Mouse (Mus musculus): ENCODE data around the gene Etfrf1. TPM values are rescaled to one million over a fixed set of nuclear protein-coding genes. Genes with fewer than 3 reads are reported as not detected.

Etfrf1 gene
- polyA plus RNA-seq, 1 experiment from 2014 or later, result 42.3 TPM

GRCm38 (mm10) chr6:145182044-145182443 is 28.9 kb upstream of the Etfrf1 start:
- no peak overlapping the region for H3K27ac ChIP-seq (ENCODE audit: low read depth)
- no peaks in the 10 kb centered on the region for H3K9me3 ChIP-seq (ENCODE audit: low read length)
- ATAC-seq, result no peak
- no peak overlapping the region for H3K4me3 ChIP-seq (ENCODE audit: low read depth, low read length)
- TF ChIP-seq CTCF (IDR thresholded peaks at IDR 0.05; ENCODE audit: low read depth) (no peak), EP300 (IDR thresholded peaks at IDR 0.05; ENCODE audit: low read depth) (no peak)
- DNase-seq, result no peak
- 58% methylated on average over 8 of the region's 8 CpGs for WGBS (ENCODE audit: insufficient replicate concordance)
- H3K36me3 ChIP-seq (replicated peaks; ENCODE audit: insufficient read depth, low read length), result no peaks in the 10 kb centered on the region
- no peak overlapping the region for H3K9ac ChIP-seq (replicated peaks)
- H3K27me3 ChIP-seq (ENCODE audit: insufficient read depth, low read length), result no peaks in the 10 kb centered on the region
- H3K4me1 ChIP-seq (ENCODE audit: insufficient read depth), result no peaks in the 10 kb centered on the region; the same call in 1 of the 2 replicates
- H3K4me2 ChIP-seq (ENCODE audit: low read depth, low read length), result no peak overlapping the region

- TF ChIP-seq CTCF (IDR thresholded peaks at IDR 0.05; ENCODE audit: low read depth) (no peak), EP300 (IDR thresholded peaks at IDR 0.05; ENCODE audit: low read depth) (no peak)
- no peak for DNase-seq
Measured at GRCm38 (mm10) chr6:145186096-145186495, 24.8 kb upstream of the Etfrf1 start.

GRCm38 (mm10) chr6:145187093-145188088 is 23.5 kb upstream of the Etfrf1 start:
- no peaks in the 10 kb centered on the region for H3K9me3 ChIP-seq (ENCODE audit: low read length)
- ATAC-seq, result peak; percentile 50
- WGBS (ENCODE audit: insufficient replicate concordance), result 49% methylated on average over 27 of the region's 27 CpGs
- no peaks in the 10 kb centered on the region for H3K4me1 ChIP-seq (ENCODE audit: insufficient read depth)
- no peaks in the 10 kb centered on the region for H3K27me3 ChIP-seq (ENCODE audit: insufficient read depth, low read length)
- H3K4me2 ChIP-seq (ENCODE audit: low read depth, low read length), result peak overlapping the region; percentile 54
- H3K36me3 ChIP-seq (replicated peaks; ENCODE audit: insufficient read depth, low read length), result no peaks in the 10 kb centered on the region
- TF ChIP-seq CTCF (IDR thresholded peaks at IDR 0.05; ENCODE audit: low read depth) (peak; percentile 37), EP300 (IDR thresholded peaks at IDR 0.05; ENCODE audit: low read depth) (no peak)
- no peak overlapping the region for H3K27ac ChIP-seq (ENCODE audit: low read depth)
- H3K4me3 ChIP-seq (ENCODE audit: low read depth, low read length), result peak overlapping the region; percentile 16
- H3K9ac ChIP-seq (replicated peaks), result no peak overlapping the region
- no peak for DNase-seq

More at GRCm38 (mm10) chr6:145186096-145186495, 24.8 kb upstream of the Etfrf1 start:
- Histone ChIP-seq H3K4me3 (ENCODE audit: low read depth, low read length) (no peak overlapping the region), H3K9me3 (ENCODE audit: low read length) (no peaks in the 10 kb centered on the region), H3K4me2 (ENCODE audit: low read depth, low read length) (no peak overlapping the region), H3K27ac (ENCODE audit: low read depth) (no peak overlapping the region), H3K27me3 (ENCODE audit: insufficient read depth, low read length) (no peaks in the 10 kb centered on the region), H3K9ac (replicated peaks) (no peak overlapping the region), H3K4me1 (ENCODE audit: insufficient read depth) (no peaks in the 10 kb centered on the region; the same call in 1 of the 2 replicates), H3K36me3 (replicated peaks; ENCODE audit: insufficient read depth, low read length) (no peaks in the 10 kb centered on the region)
- WGBS (ENCODE audit: insufficient replicate concordance), result 82% methylated on average over 1 of the region's 1 CpGs
- ATAC-seq, result no peak

GRCm38 (mm10) chr6:145193038-145193437 is 17.9 kb upstream of the Etfrf1 start:
- 85% methylated on average over 3 of the region's 3 CpGs for WGBS (ENCODE audit: insufficient replicate concordance)
- ATAC-seq (no peak), DNase-seq (no peak)
- no peak overlapping the region for H3K4me2 ChIP-seq (ENCODE audit: low read depth, low read length)
- TF ChIP-seq EP300 (IDR thresholded peaks at IDR 0.05; ENCODE audit: low read depth) (no peak), CTCF (IDR thresholded peaks at IDR 0.05; ENCODE audit: low read depth) (no peak)
- H3K4me1 ChIP-seq (ENCODE audit: insufficient read depth), result no peaks in the 10 kb centered on the region
- no peaks in the 10 kb centered on the region for H3K36me3 ChIP-seq (replicated peaks; ENCODE audit: insufficient read depth, low read length)
- H3K9ac ChIP-seq (replicated peaks), result no peak overlapping the region
- no peak overlapping the region for H3K4me3 ChIP-seq (ENCODE audit: low read depth, low read length)
- no peaks in the 10 kb centered on the region for H3K27me3 ChIP-seq (ENCODE audit: insufficient read depth, low read length)
- no peak overlapping the region for H3K27ac ChIP-seq (ENCODE audit: low read depth)
- no peaks in the 10 kb centered on the region for H3K9me3 ChIP-seq (ENCODE audit: low read length)

GRCm38 (mm10) chr6:145193446-145193845 is 17.5 kb upstream of the Etfrf1 start:
- Histone ChIP-seq H3K4me2 (ENCODE audit: low read depth, low read length) (no peak overlapping the region), H3K4me3 (ENCODE audit: low read depth, low read length) (no peak overlapping the region), H3K27me3 (ENCODE audit: insufficient read depth, low read length) (no peaks in the 10 kb centered on the region), H3K9me3 (ENCODE audit: low read length) (no peaks in the 10 kb centered on the region), H3K36me3 (replicated peaks; ENCODE audit: insufficient read depth, low read length) (no peaks in the 10 kb centered on the region), H3K9ac (replicated peaks) (no peak overlapping the region), H3K4me1 (ENCODE audit: insufficient read depth) (no peaks in the 10 kb centered on the region), H3K27ac (ENCODE audit: low read depth) (no peak overlapping the region)
- TF ChIP-seq EP300 (IDR thresholded peaks at IDR 0.05; ENCODE audit: low read depth) (no peak), CTCF (IDR thresholded peaks at IDR 0.05; ENCODE audit: low read depth) (no peak)
- ATAC-seq (no peak), DNase-seq (no peak)
- 47% methylated on average over 11 of the region's 11 CpGs for WGBS (ENCODE audit: insufficient replicate concordance)

GRCm38 (mm10) chr6:145197949-145198686 is 12.8 kb upstream of the Etfrf1 start:
- TF ChIP-seq EP300 (IDR thresholded peaks at IDR 0.05; ENCODE audit: low read depth), result no peak
- TF ChIP-seq CTCF (IDR thresholded peaks at IDR 0.05; ENCODE audit: low read depth), result no peak
- DNase-seq, result no peak
- Histone ChIP-seq H3K9ac (replicated peaks) (no peak overlapping the region), H3K36me3 (replicated peaks; ENCODE audit: insufficient read depth, low read length) (no peaks in the 10 kb centered on the region), H3K27ac (ENCODE audit: low read depth) (no peak overlapping the region), H3K4me2 (ENCODE audit: low read depth, low read length) (no peak overlapping the region), H3K27me3 (ENCODE audit: insufficient read depth, low read length) (no peaks in the 10 kb centered on the region), H3K9me3 (ENCODE audit: low read length) (no peaks in the 10 kb centered on the region), H3K4me3 (ENCODE audit: low read depth, low read length) (no peak overlapping the region), H3K4me1 (ENCODE audit: insufficient read depth) (no peaks in the 10 kb centered on the region)
- WGBS (ENCODE audit: insufficient replicate concordance), result 80% methylated on average over 8 of the region's 8 CpGs
- ATAC-seq, result no peak
